Mouse (Mus musculus) MEL (cell line): ENCODE data around the gene Mtnr1b. TPM values are rescaled to one million over a fixed set of nuclear protein-coding genes. Genes with fewer than 3 reads are reported as not detected.
A peak's percentile ranks its signal among the peaks of the same experiment; 100 is the strongest.

ENCODE experiments used
- DNase-seq: peaks from one replicate; pipeline ENCODE4 v3.0.0; 2011; ENCODE audit warnings: low read depth, low spot score
- H3K27ac ChIP-seq: 2 replicates; pipeline ENCODE4 v1.5.1; 2012; ENCODE audit warnings: low read depth, mild to moderate bottlenecking, control low read depth, low read length, moderate library complexity; ENCODE audit not compliant: control insufficient read depth
- H3K27me3 ChIP-seq, 2 experiments: fragments of 150-350 bp in 1 of 2; sonication (generic) in 1 of 2; 2 replicates each; pipeline ENCODE4 v1.6.1; 2012; ENCODE audit warnings: low read length in 2 of 2, mild to moderate bottlenecking in 2 of 2, improper control_type of control experiment in 1 of 2, moderate library complexity in 1 of 2; ENCODE audit not compliant: insufficient read depth in 2 of 2, control insufficient read depth in 1 of 2
- H3K36me3 ChIP-seq, 2 experiments: 2 replicates each; pipeline ENCODE4 v1.6.1; 2012 to 2014; ENCODE audit warnings: low read length in 2 of 2, improper control_type of control experiment in 1 of 2, inconsistent platforms in 1 of 2, mild to moderate bottlenecking in 1 of 2; ENCODE audit not compliant: insufficient read depth in 2 of 2, control insufficient read depth in 1 of 2
- H3K4me1 ChIP-seq, 2 experiments: fragments of 150-350 bp in 1 of 2; sonication (generic) in 1 of 2; 2 replicates each; pipeline ENCODE4 v1.6.1; 2012; ENCODE audit warnings: low read length in 2 of 2, improper control_type of control experiment in 1 of 2, mild to moderate bottlenecking in 1 of 2; ENCODE audit not compliant: insufficient read depth in 2 of 2, control insufficient read depth in 1 of 2
- H3K4me3 ChIP-seq, 2 experiments: fragments of 150-350 bp in 1 of 2; sonication (generic) in 1 of 2; 2 replicates each; pipeline ENCODE4 v1.5.1; 2012; ENCODE audit warnings: low read depth in 2 of 2, low read length in 2 of 2, mild to moderate bottlenecking in 2 of 2, moderate library complexity in 2 of 2, control low read depth in 1 of 2, improper control_type of control experiment in 1 of 2; ENCODE audit not compliant: control insufficient read depth in 1 of 2, insufficient read depth in 1 of 2
- H3K79me2 ChIP-seq: 2 replicates; pipeline ENCODE4 v1.6.1; 2012; ENCODE audit warnings: mild to moderate bottlenecking, low read length, moderate library complexity; ENCODE audit not compliant: control insufficient read depth, poor library complexity, insufficient read depth
- H3K9ac ChIP-seq: 2 replicates; pipeline ENCODE4 v1.6.1; 2012; ENCODE audit warnings: low read depth, mild to moderate bottlenecking, control low read depth, low read length, moderate library complexity; ENCODE audit not compliant: control insufficient read depth, poor library complexity, severe bottlenecking
- H3K9me3 ChIP-seq: fragments of 150-350 bp; sonication (generic); replicated peaks from 2 replicates; pipeline ENCODE4 v1.6.1; 2012; ENCODE audit warnings: mild to moderate bottlenecking, low read length, improper control_type of control experiment, moderate library complexity; ENCODE audit not compliant: insufficient read depth
- BHLHE40 ChIP-seq: IDR thresholded peaks from 2 replicates; pipeline ENCODE4 v1.6.1; 2012; ENCODE audit warnings: low read depth, mild to moderate bottlenecking, inconsistent platforms, low read length, improper control_type of control experiment, borderline replicate concordance
- CHD2 ChIP-seq: IDR thresholded peaks from 2 replicates; pipeline ENCODE4 v1.6.1; 2011; ENCODE audit warnings: low read length, improper control_type of control experiment
- E2F4 ChIP-seq: IDR thresholded peaks from 2 replicates; pipeline ENCODE4 v1.6.1; 2011; ENCODE audit warnings: low read depth, low read length, improper control_type of control experiment, borderline replicate concordance
- ELF1 ChIP-seq: IDR thresholded peaks from 2 replicates; pipeline ENCODE4 v1.6.1; 2014; ENCODE audit warnings: low read depth, mild to moderate bottlenecking, inconsistent platforms, low read length, improper control_type of control experiment, moderate library complexity
- EP300 ChIP-seq, 2 experiments: IDR thresholded peaks; 2 replicates each; pipeline ENCODE4 v1.6.1; 2011; ENCODE audit warnings: improper control_type of control experiment in 2 of 2, low read length in 2 of 2, low read depth in 1 of 2, mild to moderate bottlenecking in 1 of 2
- ETS1 ChIP-seq: IDR thresholded peaks from 2 replicates; pipeline ENCODE4 v1.6.1; 2012; ENCODE audit warnings: low read depth, mild to moderate bottlenecking, inconsistent platforms, low read length, improper control_type of control experiment, moderate library complexity
- GABPA ChIP-seq: IDR thresholded peaks from 2 replicates; pipeline ENCODE4 v1.6.1; 2012; ENCODE audit warnings: low read depth, mild to moderate bottlenecking, inconsistent platforms, low read length, improper control_type of control experiment, moderate library complexity
- HCFC1 ChIP-seq: IDR thresholded peaks from 2 replicates; pipeline ENCODE4 v1.6.1; 2012; ENCODE audit warnings: low read depth, mild to moderate bottlenecking, inconsistent platforms, low read length, improper control_type of control experiment, moderate library complexity
- KAT2A ChIP-seq: conservative IDR thresholded peaks from 2 replicates; pipeline ENCODE4 v1.6.1; 2012; ENCODE audit warnings: low read depth, low read length, improper control_type of control experiment, inconsistent platforms
- MAFK ChIP-seq: IDR thresholded peaks from 2 replicates; pipeline ENCODE4 v1.6.1; 2011; ENCODE audit warnings: low read depth, mild to moderate bottlenecking, low read length, improper control_type of control experiment, borderline replicate concordance
- MAX ChIP-seq: IDR thresholded peaks from 2 replicates; pipeline ENCODE4 v1.6.1; 2011; ENCODE audit warnings: low read length, improper control_type of control experiment
- MEF2A ChIP-seq: IDR thresholded peaks from 2 replicates; pipeline ENCODE4 v1.6.1; 2014; ENCODE audit warnings: low read depth, mild to moderate bottlenecking, inconsistent platforms, low read length, improper control_type of control experiment; ENCODE audit not compliant: poor library complexity, insufficient replicate concordance, severe bottlenecking; ENCODE audit errors: extremely low read depth
- MXI1 ChIP-seq: IDR thresholded peaks from 2 replicates; pipeline ENCODE4 v1.6.1; 2011; ENCODE audit warnings: mild to moderate bottlenecking, low read depth, low read length, improper control_type of control experiment
- MYB ChIP-seq: IDR thresholded peaks from 2 replicates; pipeline ENCODE4 v1.6.1; 2011; ENCODE audit warnings: mild to moderate bottlenecking, low read depth, low read length, improper control_type of control experiment
- MYC ChIP-seq: IDR thresholded peaks from 2 replicates; pipeline ENCODE4 v1.6.1; 2011; ENCODE audit warnings: low read depth, mild to moderate bottlenecking, low read length, improper control_type of control experiment, moderate library complexity
- NELFE ChIP-seq: IDR thresholded peaks from 2 replicates; pipeline ENCODE4 v1.6.1; 2011; ENCODE audit warnings: low read depth, low read length, improper control_type of control experiment
- NRF1 ChIP-seq: IDR thresholded peaks from 2 replicates; pipeline ENCODE4 v1.6.1; 2014; ENCODE audit warnings: low read depth, mild to moderate bottlenecking, inconsistent platforms, low read length, improper control_type of control experiment, moderate library complexity; ENCODE audit not compliant: poor library complexity, insufficient read depth, severe bottlenecking
- POLR2AphosphoS2 ChIP-seq: IDR thresholded peaks from 2 replicates; pipeline ENCODE4 v1.6.1; 2011; ENCODE audit warnings: low read length, improper control_type of control experiment
- POLR2AphosphoS5 ChIP-seq: IDR thresholded peaks from 2 replicates; pipeline ENCODE4 v1.6.1; 2012; ENCODE audit warnings: low read depth, borderline replicate concordance, mild to moderate bottlenecking, inconsistent platforms, low read length, moderate library complexity, mixed read lengths
- SIN3A ChIP-seq: IDR thresholded peaks from 2 replicates; pipeline ENCODE4 v1.6.1; 2012; ENCODE audit warnings: low read length, improper control_type of control experiment, inconsistent platforms
- TAL1 ChIP-seq: IDR thresholded peaks from 2 replicates; pipeline ENCODE4 v1.6.1; 2012; ENCODE audit warnings: mild to moderate bottlenecking, inconsistent platforms, low read length, moderate library complexity, mixed read lengths
- TBP ChIP-seq: IDR thresholded peaks from 2 replicates; pipeline ENCODE4 v1.8.0; 2011; ENCODE audit warnings: low read depth, low read length, improper control_type of control experiment
- UBTF ChIP-seq: IDR thresholded peaks from 2 replicates; pipeline ENCODE4 v1.6.1; 2012; ENCODE audit warnings: low read depth, mild to moderate bottlenecking, inconsistent platforms, low read length, improper control_type of control experiment, moderate library complexity, borderline replicate concordance; ENCODE audit not compliant: insufficient read depth
- USF1 ChIP-seq: IDR thresholded peaks from 2 replicates; pipeline ENCODE4 v1.6.1; 2014; ENCODE audit warnings: low read depth, mild to moderate bottlenecking, inconsistent platforms, low read length, improper control_type of control experiment, moderate library complexity
- USF2 ChIP-seq, 2 experiments: IDR thresholded peaks; 2 replicates each; pipeline ENCODE4 v1.6.1; 2011 to 2012; ENCODE audit warnings: improper control_type of control experiment in 2 of 2, low read length in 2 of 2, borderline replicate concordance in 1 of 2, inconsistent platforms in 1 of 2, low read depth in 1 of 2, mild to moderate bottlenecking in 1 of 2; ENCODE audit not compliant: insufficient read depth in 1 of 2
- ZKSCAN1 ChIP-seq: IDR thresholded peaks from 2 replicates; pipeline ENCODE4 v1.6.1; 2012; ENCODE audit warnings: low read depth, mild to moderate bottlenecking, inconsistent platforms, low read length, improper control_type of control experiment, moderate library complexity
- ZMIZ1 ChIP-seq: IDR thresholded peaks from 2 replicates; pipeline ENCODE4 v1.6.1; 2012; ENCODE audit warnings: low read depth, mild to moderate bottlenecking, inconsistent platforms, low read length, improper control_type of control experiment, moderate library complexity
- ZNF384 ChIP-seq: IDR thresholded peaks from 2 replicates; pipeline ENCODE4 v1.6.1; 2012; ENCODE audit warnings: low read depth, mild to moderate bottlenecking, inconsistent platforms, low read length, improper control_type of control experiment
- polyA plus RNA-seq, 2 experiments: library from polyadenylated mRNA; stranded (reverse) in 1 of 2; unstranded in 1 of 2; fragments of >175 nt in 1 of 2; fragments of >200 nt in 1 of 2; gene quantifications; 2 replicates each; pipeline versions ENCODE4 v1.2.1 to v1.2.4; 2012; ENCODE audit warnings: low replicate concordance in 2 of 2, low read depth in 1 of 2; ENCODE audit not compliant: insufficient read length in 2 of 2, insufficient read depth in 1 of 2, missing spikeins in 1 of 2
- total RNA-seq: library from RNA; depleted of rRNA; stranded (reverse); fragments of 300-350 nt; gene quantifications from 2 replicates; pipeline ENCODE4 v1.2.3, GENCODE M21; 2012; rRNA removed

The Mtnr1b gene
- total RNA-seq (not detected in 2 replicates), polyA plus RNA-seq (not detected)

DNA sequence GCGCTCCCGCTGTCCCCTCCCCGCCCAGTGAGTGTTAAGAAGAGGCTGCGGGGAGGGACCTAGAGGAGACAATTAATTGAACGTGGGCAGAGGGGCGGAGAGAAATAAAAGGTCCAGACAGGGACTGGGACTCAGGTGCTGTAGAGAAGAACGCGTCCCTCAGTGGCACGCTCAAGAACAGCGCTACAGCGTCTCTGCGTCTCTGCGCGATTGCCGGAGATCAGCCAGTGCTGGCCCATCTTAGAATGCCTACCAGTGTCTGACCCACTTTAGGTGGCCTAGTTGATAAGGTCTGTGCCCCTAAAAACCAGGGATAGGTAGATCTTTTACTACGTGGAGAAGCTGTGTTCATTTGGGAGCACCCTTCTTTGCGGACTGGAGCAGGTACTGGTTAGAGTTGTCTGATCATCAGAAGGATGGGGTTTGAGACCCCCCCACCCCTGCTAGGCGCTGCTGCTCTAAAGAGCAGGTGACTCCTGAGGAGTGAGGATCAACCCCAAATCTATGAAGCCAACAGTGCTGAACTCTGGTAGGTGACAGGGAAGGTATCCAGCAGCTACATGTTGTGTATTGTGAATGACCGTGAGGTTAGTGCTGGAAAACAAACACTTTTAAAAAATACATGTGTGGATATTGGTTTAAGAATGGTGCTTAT, at the start of gene Mtnr1b:
Gene Mtnr1b, minus strand, starts transcription at position 51 of the 655 bp plus-strand sequence.
- Histone ChIP-seq H3K79me2 (no peaks in the 10 kb centered on the region), H3K27me3 (no peaks in the 10 kb centered on the region), H3K9me3 (no peaks in the 10 kb centered on the region), H3K36me3 (no peaks in the 10 kb centered on the region), H3K4me1 (no peaks in the 10 kb centered on the region), H3K4me3 (no peak within 1 kb of the TSS), H3K9ac (no peak within 1 kb of the TSS), H3K27ac (no peak within 1 kb of the TSS)
- DNase-seq: no peak
- TF ChIP-seq POLR2AphosphoS5 (no peak), ZMIZ1 (no peak), BHLHE40 (no peak), NELFE (no peak), ZKSCAN1 (no peak), UBTF (no peak), USF1 (no peak)

DNA sequence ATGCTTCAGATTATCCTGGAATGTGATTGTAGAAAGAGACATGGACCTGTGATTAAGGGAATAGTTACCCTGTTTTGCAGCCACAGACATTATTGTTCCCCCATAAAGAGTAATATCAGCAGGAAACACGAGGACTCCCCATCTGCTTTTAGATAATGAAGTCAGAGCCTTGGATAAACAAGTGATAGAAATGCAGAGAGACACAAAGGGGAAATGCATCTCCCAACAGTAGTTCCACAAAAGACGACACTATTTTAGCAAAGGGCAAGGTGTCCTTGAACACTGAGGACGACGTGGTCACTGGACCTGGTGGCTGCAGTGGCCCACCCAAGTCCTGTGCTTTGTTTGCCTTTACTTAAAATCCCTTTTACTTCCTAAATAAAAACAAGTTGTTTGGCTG, 45.9 kb upstream of the Mtnr1b start:
- peaks cover 19 to 28% of the 10 kb centered on the region in 2 experiments for H3K4me1 ChIP-seq
- H3K9ac ChIP-seq: peak overlapping the region; percentile 1; the same call in 1 of the 2 replicates
- H3K9me3 ChIP-seq: no peaks in the 10 kb centered on the region
- H3K79me2 ChIP-seq: no peaks in the 10 kb centered on the region
- peaks cover 0 to 29% of the 10 kb centered on the region in 2 experiments; a peak in 2 of 4 replicates for H3K36me3 ChIP-seq
- H3K27me3 ChIP-seq: no peaks in the 10 kb centered on the region
- H3K27ac ChIP-seq: peak overlapping the region; percentile 70
- H3K4me3 ChIP-seq: no peak overlapping the region
- peak; percentile 93 for DNase-seq
- TF ChIP-seq USF2 (IDR thresholded peaks at IDR 0.05; ENCODE audit: borderline replicate concordance in 1 of 2, insufficient read depth in 1 of 2, low read depth in 1 of 2, low read length in 2 of 2): no peak
- TF ChIP-seq SIN3A: peak; percentile 90
- peak; percentile 49; the same call in 1 of the 2 replicates for TF ChIP-seq KAT2A
- TF ChIP-seq TBP: peak; percentile 15; the same call in 1 of the 2 replicates
- TF ChIP-seq MXI1: peak; percentile 73; the same call in 1 of the 2 replicates
- no peak for TF ChIP-seq POLR2AphosphoS2
- peak; percentile 88 for TF ChIP-seq MYC
- TF ChIP-seq E2F4: no peak; the same call in 1 of the 2 replicates
- 0 out of 2 replicates have a peak, but pooled peaks have one; percentile 14 for TF ChIP-seq ZKSCAN1
- TF ChIP-seq EP300 (IDR thresholded peaks at IDR 0.05; ENCODE audit: low read depth in 1 of 2, low read length in 2 of 2): peak; percentile 99 to 100
- peak; percentile 59 for TF ChIP-seq HCFC1
- no peak; the same call in 1 of the 2 replicates for TF ChIP-seq ZMIZ1
- peak; percentile 83; the same call in 1 of the 2 replicates for TF ChIP-seq MAFK
- TF ChIP-seq ELF1: peak; percentile 65
- TF ChIP-seq ETS1: peak; percentile 97
- TF ChIP-seq POLR2AphosphoS5: no peak
- TF ChIP-seq TAL1: peak; percentile 99
- peak; percentile 80 for TF ChIP-seq MAX
- 0 out of 2 replicates have a peak, but pooled peaks have one; percentile 63 for TF ChIP-seq MEF2A
- peak; percentile 36; the same call in 1 of the 2 replicates for TF ChIP-seq ZNF384
- TF ChIP-seq NRF1: no peak
- TF ChIP-seq MYB: peak; percentile 69
- 0 out of 2 replicates have a peak, but pooled peaks have one; percentile 10 for TF ChIP-seq GABPA
- TF ChIP-seq CHD2: peak; percentile 63; the same call in 1 of the 2 replicates
